Mouse (Mus musculus) CH12F3 (cell line): ENCODE data around the gene 2900026A02Rik.

Source experiments
- in situ Hi-C: fragments of 300-500 bp; cut with MboI; formaldehyde crosslinking; loops from 2 replicates; pipeline ENCODE4 v1.14.3; 2020; ENCODE audit warnings: low sequenced_read_pairs

2900026A02Rik gene

GRCm38 (mm10) chr5:113214041-113214440 lies 7.0 kb downstream of the 2900026A02Rik start:
- in situ Hi-C loops = no loop called here

- in situ Hi-C loops = no loop called here
Observed at GRCm38 (mm10) chr5:113212156-113212835, 8.7 kb downstream of the 2900026A02Rik start.

- in situ Hi-C loops = no loop called here
Observed at GRCm38 (mm10) chr5:113210314-113210713, 10.7 kb downstream of the 2900026A02Rik start.

- in situ Hi-C loops = no loop called here
Observed at GRCm38 (mm10) chr5:113209898-113210297, 11.1 kb downstream of the 2900026A02Rik start.

GRCm38 (mm10) chr5:113209401-113209750 lies 11.7 kb downstream of the 2900026A02Rik start:
- in situ Hi-C loops = no loop called here

- in situ Hi-C loops = no loop called here
Observed at GRCm38 (mm10) chr5:113208622-113209400, 12.2 kb downstream of the 2900026A02Rik start.

- in situ Hi-C loops = no loop called here
Observed at GRCm38 (mm10) chr5:113208048-113208447, 13.0 kb downstream of the 2900026A02Rik start.

- in situ Hi-C loops = no loop called here
Observed at GRCm38 (mm10) chr5:113206670-113207352, 14.2 kb downstream of the 2900026A02Rik start.

GRCm38 (mm10) chr5:113204193-113204592 lies 16.8 kb downstream of the 2900026A02Rik start:
- in situ Hi-C loops = no loop called here

- in situ Hi-C loops = no loop called here
Observed at GRCm38 (mm10) chr5:113199772-113200134, 21.3 kb downstream of the 2900026A02Rik start.

- in situ Hi-C loops = no loop called here
Observed at GRCm38 (mm10) chr5:113199126-113199771, 21.8 kb downstream of the 2900026A02Rik start.

GRCm38 (mm10) chr5:113196916-113197794 lies 23.9 kb downstream of the 2900026A02Rik start:
- in situ Hi-C loops = no loop called here

GRCm38 (mm10) chr5:113195907-113196306 lies 25.1 kb downstream of the 2900026A02Rik start:
- in situ Hi-C loops = no loop called here

GRCm38 (mm10) chr5:113195451-113195850 lies 25.6 kb downstream of the 2900026A02Rik start:
- in situ Hi-C loops = no loop called here

- in situ Hi-C loops = no loop called here
Observed at GRCm38 (mm10) chr5:113193762-113194161, 27.3 kb downstream of the 2900026A02Rik start.

GRCm38 (mm10) chr5:113191901-113192300 lies 29.1 kb downstream of the 2900026A02Rik start:
- in situ Hi-C loops = no loop called here

GRCm38 (mm10) chr5:113190558-113190957 lies 30.5 kb downstream of the 2900026A02Rik start:
- in situ Hi-C loops = no loop called here

GRCm38 (mm10) chr5:113181441-113181840 lies 39.6 kb downstream of the 2900026A02Rik start:
- in situ Hi-C loops = no loop called here

- in situ Hi-C loops = no loop called here
Observed at GRCm38 (mm10) chr5:113180755-113181154, 40.3 kb downstream of the 2900026A02Rik start.
